Mouse (Mus musculus): ENCODE data around the gene 0610010F05Rik.
A peak's percentile ranks its signal among the peaks of the same experiment; 100 is the strongest.

Gene 0610010F05Rik

DNA sequence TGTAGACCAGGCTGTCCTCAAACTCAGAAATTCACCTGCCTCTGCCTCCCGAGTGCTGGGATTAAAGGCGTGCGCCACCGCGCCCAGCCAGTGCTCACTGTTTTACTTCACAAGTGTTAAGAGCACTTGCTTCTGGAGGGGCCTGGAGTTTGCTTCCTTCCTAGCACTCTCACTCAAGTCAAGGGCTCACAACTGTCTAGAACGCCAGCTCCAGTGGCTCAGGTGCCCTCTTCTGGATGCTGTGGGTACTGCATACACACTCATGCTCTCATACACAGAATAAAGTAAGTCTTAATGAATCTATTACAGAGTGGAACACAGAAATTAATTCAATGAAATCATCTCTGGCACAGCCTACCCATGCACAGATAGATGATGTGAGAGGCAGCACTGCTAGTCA is 67.7 kb downstream of the 0610010F05Rik start:
- peak; percentile 71 for DNase-seq (ENCODE audit: low read depth)

GRCm38 (mm10) chr11:23557039-23557630 is 76.3 kb downstream of the 0610010F05Rik start:
- no peak for DNase-seq (ENCODE audit: low read depth)

GRCm38 (mm10) chr11:23537446-23537845 is 96.0 kb downstream of the 0610010F05Rik start:
- DNase-seq (ENCODE audit: low read depth) = no peak

- no peak for DNase-seq (ENCODE audit: low read depth)
Observed at GRCm38 (mm10) chr11:23520473-23521205, 112.8 kb downstream of the 0610010F05Rik start, which contains the start of gene 1700093K21Rik. TSS of gene 1700093K21Rik (minus strand) at chr11:23521155.

DNA sequence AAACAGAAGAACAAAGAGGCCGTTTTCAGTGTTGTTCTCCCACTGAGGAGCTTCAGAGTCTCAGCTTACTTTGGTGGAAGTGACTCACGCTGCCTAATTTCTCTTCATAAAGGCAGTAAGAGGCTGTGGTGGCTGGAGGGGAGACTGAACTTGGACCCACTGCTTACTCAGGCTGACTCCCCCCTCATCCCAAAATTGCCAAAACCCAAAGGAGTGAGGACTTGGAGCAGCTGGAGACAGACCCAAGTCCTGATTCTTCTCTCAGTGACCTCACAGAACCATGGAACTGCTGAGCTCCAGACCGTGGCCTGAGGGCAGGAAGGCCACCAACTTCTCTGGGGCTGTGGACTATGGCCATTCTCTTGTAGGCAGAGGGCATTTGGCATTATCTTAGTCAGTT is 114.5 kb downstream of the 0610010F05Rik start:
- DNase-seq (ENCODE audit: low read depth) = no peak

- no peak for DNase-seq (ENCODE audit: low read depth)
Observed at GRCm38 (mm10) chr11:23515315-23515714, 118.1 kb downstream of the 0610010F05Rik start.
